Mouse (Mus musculus) MEL (cell line): ENCODE measurements at regions not wholly inside any gene's neighbourhood (a gene's known extent, or its start where the extent isn't known, plus 50 kb on each side); places are given as distances from the start of the nearest gene placed in this dataset.

Experiments
- CHD1 ChIP-seq: IDR thresholded peaks from 2 replicates; pipeline ENCODE4 v1.6.1; 2012; ENCODE audit warnings: low read depth, mild to moderate bottlenecking, inconsistent platforms, low read length, improper control_type of control experiment
- CTCF ChIP-seq, 3 experiments: IDR thresholded peaks in 2 of 3; conservative IDR thresholded peaks in 1 of 3; 2 replicates each; pipeline ENCODE4 v1.5.1; 2011 to 2012; ENCODE audit warnings: low read length in 3 of 3, low read depth in 2 of 3, mild to moderate bottlenecking in 2 of 3, improper control_type of control experiment in 1 of 3, inconsistent platforms in 1 of 3, mixed read lengths in 1 of 3, moderate library complexity in 1 of 3; ENCODE audit not compliant: control insufficient read depth in 1 of 3, insufficient read depth in 1 of 3, poor library complexity in 1 of 3, severe bottlenecking in 1 of 3
- E2F4 ChIP-seq: IDR thresholded peaks from 2 replicates; pipeline ENCODE4 v1.6.1; 2011; ENCODE audit warnings: low read depth, low read length, improper control_type of control experiment, borderline replicate concordance
- ELF1 ChIP-seq: IDR thresholded peaks from 2 replicates; pipeline ENCODE4 v1.6.1; 2014; ENCODE audit warnings: low read depth, mild to moderate bottlenecking, inconsistent platforms, low read length, improper control_type of control experiment, moderate library complexity
- EP300 ChIP-seq, 2 experiments: IDR thresholded peaks; 2 replicates each; pipeline ENCODE4 v1.6.1; 2011; ENCODE audit warnings: improper control_type of control experiment in 2 of 2, low read length in 2 of 2, low read depth in 1 of 2, mild to moderate bottlenecking in 1 of 2
- MAX ChIP-seq: IDR thresholded peaks from 2 replicates; pipeline ENCODE4 v1.6.1; 2011; ENCODE audit warnings: low read length, improper control_type of control experiment
- MEF2A ChIP-seq: IDR thresholded peaks from 2 replicates; pipeline ENCODE4 v1.6.1; 2014; ENCODE audit warnings: low read depth, mild to moderate bottlenecking, inconsistent platforms, low read length, improper control_type of control experiment; ENCODE audit not compliant: poor library complexity, insufficient replicate concordance, severe bottlenecking; ENCODE audit errors: extremely low read depth
- POLR2A ChIP-seq, 2 experiments: IDR thresholded peaks; 2 replicates each; pipeline ENCODE4 v1.6.1; 2011 to 2012; ENCODE audit warnings: low read length in 2 of 2, mild to moderate bottlenecking in 2 of 2, control low read depth in 1 of 2, improper control_type of control experiment in 1 of 2, low read depth in 1 of 2, moderate library complexity in 1 of 2; ENCODE audit not compliant: control insufficient read depth in 1 of 2, insufficient read depth in 1 of 2, poor library complexity in 1 of 2
- RAD21 ChIP-seq: IDR thresholded peaks from 2 replicates; pipeline ENCODE4 v1.6.1; 2011; ENCODE audit warnings: mild to moderate bottlenecking, low read depth, low read length, improper control_type of control experiment
- SIN3A ChIP-seq: IDR thresholded peaks from 2 replicates; pipeline ENCODE4 v1.6.1; 2012; ENCODE audit warnings: low read length, improper control_type of control experiment, inconsistent platforms
- TAL1 ChIP-seq: IDR thresholded peaks from 2 replicates; pipeline ENCODE4 v1.6.1; 2012; ENCODE audit warnings: mild to moderate bottlenecking, inconsistent platforms, low read length, moderate library complexity, mixed read lengths
- USF1 ChIP-seq: IDR thresholded peaks from 2 replicates; pipeline ENCODE4 v1.6.1; 2014; ENCODE audit warnings: low read depth, mild to moderate bottlenecking, inconsistent platforms, low read length, improper control_type of control experiment, moderate library complexity
- ZC3H11A ChIP-seq: IDR thresholded peaks from 2 replicates; pipeline ENCODE4 v1.6.1; 2012; ENCODE audit warnings: low read depth, mild to moderate bottlenecking, inconsistent platforms, low read length, improper control_type of control experiment
- ZMIZ1 ChIP-seq: IDR thresholded peaks from 2 replicates; pipeline ENCODE4 v1.6.1; 2012; ENCODE audit warnings: low read depth, mild to moderate bottlenecking, inconsistent platforms, low read length, improper control_type of control experiment, moderate library complexity

DNA sequence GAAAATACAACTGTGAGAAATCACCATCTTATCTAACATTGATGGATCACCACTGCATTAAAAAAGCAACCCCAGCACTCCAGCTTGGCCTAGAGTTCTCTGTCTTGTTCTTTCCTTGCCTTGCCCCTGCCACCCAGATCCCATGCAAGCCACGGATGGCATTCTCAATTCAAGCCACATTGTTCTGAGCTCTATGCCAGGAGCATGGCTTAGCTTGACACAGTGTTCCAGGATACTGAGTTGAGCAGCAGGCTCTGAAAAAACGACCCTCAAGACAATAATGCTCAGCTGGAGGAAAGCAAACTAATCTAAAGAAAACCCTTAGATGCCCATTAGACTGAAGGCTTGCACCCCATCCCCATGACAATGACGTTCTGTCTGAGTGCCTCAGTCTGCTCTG, 2746.3 kb upstream of the 5930422O12Rik start:
- TF ChIP-seq MEF2A (no peak), RAD21 (no peak), ZMIZ1 (no peak), POLR2A (IDR thresholded peaks at IDR 0.05; ENCODE audit: control insufficient read depth in 1 of 2, insufficient read depth in 1 of 2, low read depth in 1 of 2, low read length in 2 of 2, poor library complexity in 1 of 2) (no peak), ZC3H11A (no peak), E2F4 (no peak), CTCF (IDR thresholded peaks at IDR 0.05 in 2 of 3, conservative IDR thresholded peaks at IDR 0.05 in 1 of 3; ENCODE audit: control insufficient read depth in 1 of 3, insufficient read depth in 1 of 3, low read depth in 2 of 3, low read length in 3 of 3, poor library complexity in 1 of 3, severe bottlenecking in 1 of 3) (no peak), USF1 (no peak), ELF1 (no peak), CHD1 (no peak), SIN3A (no peak), EP300 (IDR thresholded peaks at IDR 0.05; ENCODE audit: low read depth in 1 of 2, low read length in 2 of 2) (no peak), TAL1 (no peak), MAX (no peak)
